Mouse (Mus musculus) Patski (cell line): ENCODE results near the gene Ifit1bl2. TPM values are rescaled to one million over a fixed set of nuclear protein-coding genes. Genes with fewer than 3 reads are reported as not detected.

Experiments used
- ATAC-seq: fragments of 100-300 bp; one replicate; pipeline ENCODE4 v1.8.0; 2021
- CTCF ChIA-PET: fragments of 350-600 bp; sonication (Branson Sonifier 250); formaldehyde crosslinking; loops from one replicate; lab custom pipeline; 2022; ENCODE audit warnings: inconsistent platforms; lab: Charles Lee
- POLR2A ChIA-PET: fragments of 350-600 bp; sonication (Branson Sonifier 250); formaldehyde crosslinking; loops from one replicate; lab custom pipeline; 2022; ENCODE audit warnings: antibody characterized with exemption, inconsistent platforms; lab: Charles Lee
- DNase-seq: peaks from one replicate; pipeline ENCODE4 v3.0.0-alpha.2; 2011; ENCODE audit warnings: low read depth, low spot score
- H3K27me3 ChIP-seq: fragments of 371-371 bp; one replicate; pipeline ENCODE4 v1.5.1; 2021
- CTCF ChIP-seq: fragments of 100-300 bp; IDR thresholded peaks from one replicate; pipeline ENCODE4 v1.5.1; 2021
- in situ Hi-C: fragments of 300-500 bp; cut with MboI; formaldehyde crosslinking; loops from 3 replicates; pipeline ENCODE4 v1.11.1; 2018; ENCODE audit warnings: low pct_unique_long_range_greater_than_20kb, mixed read lengths
- polyA plus RNA-seq: library from polyadenylated mRNA; unstranded; gene quantifications from one replicate; pipeline ENCODE4 v1.2.3, GENCODE M21; 2021

The Ifit1bl2 gene
- polyA plus RNA-seq, 1 experiment from 2014 or later: 0.24 TPM

GRCm38 (mm10) chr19:34569896-34570476, 70.6 kb downstream of the Ifit1bl2 start:
- DNase-seq: no peak
- ATAC-seq: peak; percentile 66
- TF ChIP-seq CTCF: no peak
- in situ Hi-C loops: no loop called here
- CTCF ChIA-PET: interaction anchor here (0.6 to 2.5 kb wide), 7 partner anchors 11 to 61 kb away, joined by 3 to 15 read pairs (median 4); partner anchors contain the start of gene Ifit2
- POLR2A ChIA-PET: no interaction called here
- no peaks in the 10 kb centered on the region for H3K27me3 ChIP-seq

- TF ChIP-seq CTCF: no peak
- DNase-seq (peak; percentile 31), ATAC-seq (no peak)
- ChIA-PET POLR2A (interaction anchor here (1.1 kb wide), 1 partner anchor 15 kb away, joined by 3 read pairs; no protein-coding TSS in a partner anchor), CTCF (interaction anchor here (0.6 to 2.5 kb wide), 9 partner anchors 10 to 62 kb away, joined by 3 to 15 read pairs (median 4); partner anchors contain the start of gene Ifit2)
- in situ Hi-C loops: no loop called here
- no peaks in the 10 kb centered on the region for H3K27me3 ChIP-seq
These were observed 71.3 kb downstream of the Ifit1bl2 start for GRCm38 (mm10) chr19:34568988-34569895.

Other genes with a start within 250 kb of the Ifit1bl2 start
- gene Ch25h, start 165.6 kb downstream of the Ifit1bl2 start, polyA plus RNA-seq: not detected
- gene Lipa, start 113.3 kb downstream of the Ifit1bl2 start, polyA plus RNA-seq: 85.1 TPM
- 26.0 TPM for gene Ifit2, start 90.0 kb downstream of the Ifit1bl2 start, polyA plus RNA-seq
- gene Ifit3, start 57.2 kb downstream of the Ifit1bl2 start, polyA plus RNA-seq: 29.7 TPM
- gene Ifit1bl1, start 38.8 kb downstream of the Ifit1bl2 start, polyA plus RNA-seq: 0.41 TPM
- gene Ifit3b, start 32.8 kb downstream of the Ifit1bl2 start, polyA plus RNA-seq: 9.5 TPM
- gene Ifit1, start 128 bp upstream of the Ifit1bl2 start, polyA plus RNA-seq: 2.3 TPM
- 0.19 TPM for gene Slc16a12, start 106.5 kb upstream of the Ifit1bl2 start, polyA plus RNA-seq
- gene Pank1, start 238.7 kb upstream of the Ifit1bl2 start, polyA plus RNA-seq: 21.2 TPM